Mouse (Mus musculus) liver, embryonic 16.5 days (tissue): ENCODE measurements at regions not wholly inside any gene's neighbourhood (a gene's known extent, or its start where the extent isn't known, plus 50 kb on each side); places are given as distances from the start of the nearest gene placed in this dataset.
"Not testable (repeated sequence)": the region's sequence is repeated elsewhere in the genome, so short reads cannot be mapped to it uniquely, and the experiment has no call there.

ENCODE experiments used
- ATAC-seq: fragments of 200-750 bp; cut with Nextera tagmentation; 2 replicates; pipeline ENCODE4 v1.8.0; 2017; ENCODE audit warnings: low read depth, mild to moderate bottlenecking, moderate number of reproducible peaks, moderate library complexity
- H3K27ac ChIP-seq: fragments of 300-500 bp; sonication (generic); 2 replicates; pipeline ENCODE4 v1.5.1; 2014; ENCODE audit warnings: mild to moderate bottlenecking, low read length
- H3K27me3 ChIP-seq: fragments of 300-500 bp; sonication (generic); 2 replicates; pipeline ENCODE4 v1.6.1; 2014; ENCODE audit warnings: low read depth, low read length, mixed read lengths; ENCODE audit not compliant: control insufficient read depth, insufficient read depth
- H3K36me3 ChIP-seq: fragments of 300-500 bp; sonication (generic); 2 replicates; pipeline ENCODE4 v1.6.1; 2014; ENCODE audit warnings: mild to moderate bottlenecking; ENCODE audit not compliant: control insufficient read depth, insufficient read depth
- H3K4me1 ChIP-seq: fragments of 300-500 bp; sonication (generic); 2 replicates; pipeline ENCODE4 v1.6.1; 2014; ENCODE audit warnings: low read depth, low read length, mixed read lengths; ENCODE audit not compliant: control insufficient read depth
- H3K4me2 ChIP-seq: fragments of 300-500 bp; sonication (generic); 2 replicates; pipeline ENCODE4 v1.6.1; 2014; ENCODE audit warnings: low read depth, low read length, mixed read lengths
- H3K4me3 ChIP-seq: fragments of 300-500 bp; sonication (generic); 2 replicates; pipeline ENCODE4 v1.5.1; 2014; ENCODE audit warnings: low read depth, mild to moderate bottlenecking, low read length
- H3K9ac ChIP-seq: fragments of 300-500 bp; sonication (generic); 2 replicates; pipeline ENCODE4 v1.6.1; 2014; ENCODE audit warnings: low read depth, low read length
- H3K9me3 ChIP-seq: fragments of 300-500 bp; sonication (generic); replicated peaks from 2 replicates; pipeline ENCODE4 v1.6.1; 2016; ENCODE audit warnings: low read length; ENCODE audit not compliant: control insufficient read depth
- WGBS: fragments of 180-500 bp; shearing (Covaris S2); extraction: QIAGEN DNeasy Blood & Tissue Kit; methylation state at CpG from one replicate; pipeline ENCODE4 v1.1.7; 2014; ENCODE audit not compliant: insufficient replicate concordance; 5-methylcytosine and 5-hydroxymethylcytosine counted together

DNA sequence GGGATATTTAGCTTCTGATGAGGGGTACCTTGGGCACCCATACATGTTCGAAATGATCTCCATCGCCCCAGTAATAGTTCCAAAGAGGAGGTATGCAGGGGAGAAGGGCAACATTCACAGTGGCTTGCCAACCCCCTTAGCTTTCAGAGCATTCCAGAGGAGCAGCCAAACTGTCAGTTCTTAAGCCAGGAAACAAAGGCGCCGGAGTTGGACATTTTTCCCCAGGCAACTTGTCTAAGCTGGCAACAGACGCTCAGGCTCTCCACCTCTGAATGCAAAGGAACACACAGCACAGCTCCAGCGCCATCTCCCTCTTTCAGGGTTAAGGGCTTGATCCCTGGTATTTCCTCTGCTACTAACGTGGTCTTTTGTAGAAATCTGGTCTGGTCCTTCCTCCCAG is 169.2 kb upstream of the Kit start:
- Histone ChIP-seq H3K27ac (no peak overlapping the region), H3K27me3 (no peaks in the 10 kb centered on the region), H3K4me1 (no peaks in the 10 kb centered on the region), H3K9ac (no peak overlapping the region), H3K36me3 (no peaks in the 10 kb centered on the region), H3K9me3 (no peaks in the 10 kb centered on the region), H3K4me2 (no peak overlapping the region), H3K4me3 (no peak overlapping the region)
- ATAC-seq: no peak
- 64% methylated on average over 7 of the region's 7 CpGs for WGBS

DNA sequence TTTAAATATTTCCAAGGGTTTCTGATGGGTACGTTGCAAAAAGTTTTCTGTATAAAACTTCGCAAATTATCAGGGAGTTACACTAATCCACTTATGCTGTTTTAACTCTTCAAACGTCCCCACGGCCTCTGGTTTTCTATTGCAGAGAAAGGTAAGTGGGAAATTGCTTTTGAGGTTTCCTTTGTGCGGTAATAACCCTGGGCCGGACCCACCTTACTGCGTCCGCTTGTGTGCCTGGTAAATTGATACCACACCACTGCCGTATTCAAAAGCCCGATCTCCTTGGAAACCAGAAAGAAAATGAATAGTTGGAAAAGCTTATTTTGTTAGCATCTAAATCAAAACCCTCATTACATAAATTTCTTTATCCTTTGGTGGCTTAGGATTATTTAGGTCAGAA is 167.0 kb upstream of the Kit start:
- Histone ChIP-seq H3K9ac (no peak overlapping the region), H3K4me2 (no peak overlapping the region), H3K36me3 (no peaks in the 10 kb centered on the region), H3K9me3 (no peaks in the 10 kb centered on the region), H3K27me3 (no peaks in the 10 kb centered on the region), H3K4me3 (no peak overlapping the region), H3K4me1 (no peaks in the 10 kb centered on the region), H3K27ac (no peak overlapping the region)
- no peak for ATAC-seq
- 78% methylated on average over 10 of the region's 10 CpGs for WGBS

DNA sequence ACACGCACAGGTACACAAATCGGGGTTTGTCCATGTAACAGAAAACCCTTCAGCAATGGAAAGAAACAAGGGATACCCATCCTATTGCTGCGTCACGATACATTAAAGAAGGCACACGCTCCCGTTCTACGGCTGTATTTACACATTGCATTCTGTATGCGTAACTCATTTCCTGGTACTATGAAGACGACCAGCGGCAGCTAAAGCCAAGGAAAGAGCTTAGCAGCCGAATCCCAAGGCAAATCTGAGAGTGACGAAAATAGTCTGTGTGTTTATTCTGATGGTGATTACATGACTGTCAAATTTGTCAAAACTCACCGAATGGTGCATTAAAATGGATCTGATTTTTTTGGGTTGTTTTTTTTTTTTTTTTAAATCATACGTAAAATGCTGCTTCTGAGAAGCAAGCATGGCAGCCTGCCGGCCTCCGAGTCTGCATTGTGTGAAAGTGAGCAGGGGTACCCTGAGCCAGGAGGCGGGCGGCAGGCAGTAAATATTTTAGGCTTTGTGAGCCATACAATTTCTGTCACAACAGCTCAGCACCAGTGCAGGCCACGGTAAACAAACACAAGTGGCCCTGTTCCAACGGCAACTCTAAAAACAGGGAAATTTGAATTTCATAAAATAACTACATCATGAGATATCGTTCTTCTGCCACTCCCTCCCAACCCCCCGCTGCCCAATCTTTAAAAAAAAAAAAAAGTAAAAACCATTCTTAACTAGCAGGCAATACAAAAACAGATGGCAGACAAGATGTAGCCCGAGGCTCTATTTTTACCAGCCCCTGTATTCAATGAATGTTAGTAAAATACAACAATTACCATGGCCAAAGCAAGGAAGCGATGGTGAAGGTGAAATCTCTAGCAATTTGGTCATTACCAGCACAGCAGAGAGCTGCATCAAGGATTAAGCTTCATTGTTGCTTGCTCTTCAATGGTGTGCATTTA is 164.2 kb upstream of the Kit start:
- Histone ChIP-seq H3K36me3 (no peaks in the 10 kb centered on the region), H3K4me3 (no peak overlapping the region), H3K9ac (no peak overlapping the region), H3K4me2 (no peak overlapping the region), H3K27me3 (no peaks in the 10 kb centered on the region), H3K9me3 (no peaks in the 10 kb centered on the region), H3K27ac (no peak overlapping the region), H3K4me1 (no peaks in the 10 kb centered on the region)
- 78% methylated on average over 24 of the region's 24 CpGs for WGBS
- no peak for ATAC-seq

DNA sequence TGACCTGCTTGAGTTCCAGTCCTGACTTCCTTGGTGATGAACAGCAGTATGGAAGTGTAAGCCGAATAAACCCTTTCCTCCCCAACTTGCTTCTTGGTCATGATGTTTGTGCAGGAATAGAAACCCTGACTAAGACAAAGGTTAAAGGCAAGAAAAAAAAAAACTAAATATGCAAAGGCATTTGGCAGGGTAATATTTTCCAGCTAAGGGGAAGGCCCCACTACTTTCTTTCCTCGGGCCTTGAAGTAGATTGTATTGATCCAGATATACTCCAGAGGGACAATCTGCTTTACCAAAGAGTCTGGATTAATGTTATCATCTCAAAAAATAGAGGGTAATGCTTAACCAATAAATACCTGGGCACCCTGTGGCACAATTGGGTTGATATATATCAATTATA is 155.4 kb upstream of the Kit start:
- H3K27ac ChIP-seq, H3K27me3 ChIP-seq, H3K4me3 ChIP-seq, H3K36me3 ChIP-seq, ATAC-seq, H3K4me1 ChIP-seq, H3K9me3 ChIP-seq, H3K9ac ChIP-seq, H3K4me2 ChIP-seq: not testable (repeated sequence)
- WGBS: 63% methylated on average over 2 of the region's 2 CpGs

DNA sequence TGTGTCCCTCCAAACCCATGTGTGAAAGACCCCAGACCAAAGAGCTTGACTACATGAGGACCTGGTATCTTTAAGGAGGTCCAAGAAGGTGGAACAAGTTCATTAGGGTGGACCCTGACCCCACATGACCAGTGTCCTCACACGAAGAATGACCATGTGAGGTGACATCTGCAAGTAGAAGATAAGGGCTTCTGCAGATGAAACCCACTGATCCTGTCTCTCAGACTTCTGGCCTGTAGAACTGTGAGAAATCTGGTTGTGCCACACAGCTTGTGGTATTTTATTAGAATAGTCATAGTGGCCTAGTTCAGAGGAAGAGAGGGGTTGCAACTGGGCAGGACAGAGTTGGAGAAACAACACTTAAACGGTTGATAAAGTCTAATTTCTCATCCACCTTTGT is 141.8 kb upstream of the Kit start:
- no peak overlapping the region for H3K27ac ChIP-seq
- H3K9ac ChIP-seq: no peak overlapping the region
- ATAC-seq: no peak

DNA sequence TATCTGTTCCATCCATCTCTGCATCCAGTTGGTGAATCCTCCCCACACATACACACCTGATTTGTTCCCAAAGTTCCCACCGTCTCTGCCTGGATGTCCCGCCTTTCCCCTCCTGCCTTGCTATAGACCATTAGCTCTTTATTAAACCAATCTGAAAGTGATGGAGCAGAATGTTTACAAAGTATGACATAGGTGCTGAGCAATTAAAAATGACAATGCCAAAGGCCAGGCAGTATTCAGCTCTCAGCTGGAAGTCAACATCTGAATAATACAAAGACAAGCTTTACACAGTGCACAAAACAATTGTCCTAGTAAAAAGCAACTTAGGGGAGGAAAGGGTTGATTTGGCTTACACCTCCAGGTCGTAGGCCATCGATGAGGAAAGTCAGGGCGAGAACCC is 136.8 kb upstream of the Kit start:
- H3K4me2 ChIP-seq: no peak overlapping the region
- no peak overlapping the region for H3K27ac ChIP-seq
- H3K9me3 ChIP-seq: no peaks in the 10 kb centered on the region
- H3K36me3 ChIP-seq: no peaks in the 10 kb centered on the region
- WGBS: 72% methylated on average over 5 of the region's 5 CpGs
- H3K9ac ChIP-seq: no peak overlapping the region
- ATAC-seq: no peak
- no peaks in the 10 kb centered on the region for H3K27me3 ChIP-seq
- H3K4me3 ChIP-seq: no peak overlapping the region
- H3K4me1 ChIP-seq: no peaks in the 10 kb centered on the region

More for the DNA sequence above, 141.8 kb upstream of the Kit start:
- H3K9me3 ChIP-seq: no peaks in the 10 kb centered on the region
- H3K4me3 ChIP-seq: no peak overlapping the region
- H3K27me3 ChIP-seq: no peaks in the 10 kb centered on the region
- WGBS: 23% methylated on average over 2 of the region's 2 CpGs
- no peaks in the 10 kb centered on the region for H3K4me1 ChIP-seq
- no peak overlapping the region for H3K4me2 ChIP-seq
- no peaks in the 10 kb centered on the region for H3K36me3 ChIP-seq

DNA sequence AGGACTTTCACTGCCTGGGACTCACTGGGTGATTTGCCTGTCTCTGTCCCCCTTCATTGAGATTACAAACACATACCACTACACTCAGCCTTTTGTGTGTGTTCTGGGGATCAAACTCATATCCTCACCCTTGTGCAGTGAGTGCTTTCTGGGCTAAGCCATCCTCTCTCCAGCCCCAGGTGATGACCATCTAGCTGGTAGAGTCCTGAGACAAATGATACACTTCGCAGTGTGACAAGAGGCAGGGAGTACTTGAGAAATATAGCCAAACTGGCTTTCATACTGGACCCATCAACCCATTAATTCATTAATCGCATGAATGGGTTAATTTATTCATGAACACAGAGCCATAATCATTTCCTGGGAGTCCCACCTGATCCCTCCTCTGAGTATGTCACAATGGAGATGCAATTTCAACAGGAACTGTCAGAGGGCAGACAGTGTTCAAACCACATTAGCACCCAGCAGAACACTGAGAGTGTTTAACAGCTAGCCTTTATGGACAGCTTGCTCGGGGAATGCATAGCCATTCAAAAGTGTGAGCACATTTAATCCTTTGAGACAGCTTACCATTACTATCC is 130.6 kb upstream of the Kit start:
- Histone ChIP-seq H3K36me3 (no peaks in the 10 kb centered on the region), H3K27me3 (no peaks in the 10 kb centered on the region), H3K4me3 (no peak overlapping the region), H3K9me3 (no peaks in the 10 kb centered on the region), H3K4me1 (peaks cover 4% of the 10 kb centered on the region), H3K9ac (no peak overlapping the region), H3K27ac (no peak overlapping the region), H3K4me2 (no peak overlapping the region)
- 71% methylated on average over 3 of the region's 3 CpGs for WGBS
- no peak for ATAC-seq

DNA sequence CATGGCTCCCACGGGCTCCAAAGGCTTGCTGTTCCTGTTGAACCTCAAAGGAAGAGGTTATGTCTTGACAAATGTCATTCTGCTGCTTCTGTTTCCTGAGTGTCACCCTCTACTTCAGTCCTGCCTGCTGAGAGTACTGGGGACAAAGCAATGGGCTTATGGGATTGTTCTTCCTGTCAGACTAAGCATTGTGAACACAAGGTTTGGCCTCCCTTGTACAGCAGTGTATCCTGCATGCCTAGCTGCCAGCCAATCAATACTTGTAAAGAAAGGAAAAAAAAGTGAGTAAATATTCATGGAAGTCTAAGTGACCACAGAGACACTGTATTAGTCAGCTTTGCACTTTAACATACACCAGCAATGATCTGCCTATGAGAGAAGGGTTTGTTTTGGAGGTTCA is 128.3 kb upstream of the Kit start:
- Histone ChIP-seq H3K9ac (no peak overlapping the region), H3K9me3 (no peaks in the 10 kb centered on the region), H3K4me3 (no peak overlapping the region), H3K4me1 (peaks cover 16% of the 10 kb centered on the region), H3K27me3 (no peaks in the 10 kb centered on the region), H3K4me2 (no peak overlapping the region), H3K27ac (peak overlapping the region; percentile 41), H3K36me3 (no peaks in the 10 kb centered on the region)
- ATAC-seq: peak; percentile 74
- 19% methylated on average over 1 of the region's 1 CpGs for WGBS

DNA sequence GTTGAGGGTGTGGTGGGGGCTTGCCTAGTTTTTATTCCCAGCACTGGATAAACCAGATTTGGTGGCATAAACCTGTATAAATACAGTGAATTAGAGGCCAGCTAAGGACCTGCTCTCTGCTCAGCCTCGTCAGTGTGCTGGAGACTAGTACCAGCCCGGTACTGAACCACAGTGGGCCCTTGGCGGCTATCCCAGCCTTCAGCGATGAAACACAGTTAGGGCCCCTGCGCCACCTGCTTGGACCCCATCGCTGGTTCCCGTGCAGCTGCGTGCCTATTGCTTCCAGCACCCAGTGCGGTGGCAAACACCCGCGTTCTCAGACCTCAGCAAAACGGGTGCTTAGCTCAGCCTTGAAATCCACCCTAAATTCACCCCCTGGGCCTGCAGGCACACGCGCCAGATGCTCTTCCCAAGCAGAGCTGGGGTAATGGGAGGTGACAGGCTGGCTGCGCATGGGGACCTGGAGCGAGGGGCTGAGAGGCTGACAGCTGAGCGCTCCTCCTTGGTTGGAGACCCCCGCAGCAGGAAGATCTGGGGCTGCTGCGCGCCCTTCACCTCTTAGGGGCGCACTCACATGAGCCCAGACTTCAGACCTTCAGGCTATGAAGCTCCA is 124.7 kb upstream of the Kit start:
- Histone ChIP-seq H3K27ac (no peak overlapping the region), H3K4me3 (no peak overlapping the region), H3K36me3 (no peaks in the 10 kb centered on the region), H3K9ac (0 out of 2 replicates have a peak overlapping the region, but pooled peaks have one; percentile 37), H3K4me1 (peaks cover 21% of the 10 kb centered on the region), H3K27me3 (no peaks in the 10 kb centered on the region), H3K4me2 (peak overlapping the region; percentile 1), H3K9me3 (no peaks in the 10 kb centered on the region)
- no peak for ATAC-seq
- WGBS: 72% methylated on average over 21 of the region's 21 CpGs
